20 mouse cellular contexts compared by ENCODE assay signal in the genomic region with DNA sequence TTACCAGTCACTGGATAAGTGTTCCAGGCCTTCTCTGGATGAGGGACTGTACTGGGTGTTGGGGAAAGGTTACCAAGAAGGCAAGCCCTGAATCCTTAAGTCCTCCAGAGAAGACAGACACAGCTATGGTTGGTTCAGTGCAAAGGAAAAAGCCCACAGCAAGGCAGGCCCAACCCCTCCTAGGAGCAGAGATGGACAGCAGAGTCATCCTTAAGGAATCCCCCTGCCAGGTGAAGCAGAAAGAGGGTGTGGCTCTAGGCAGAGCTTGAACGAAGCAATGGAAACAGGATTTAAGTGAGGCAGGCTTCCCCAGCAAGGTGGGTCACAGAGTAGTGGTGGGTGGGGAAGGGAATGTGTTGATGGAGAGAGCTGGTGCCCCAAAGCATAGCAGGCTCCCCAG. TPM values are rescaled to one million over a fixed set of nuclear protein-coding genes. Genes with fewer than 3 reads are reported as not detected.
"Had no signal": no experiment of that assay in that cellular context is flagged by ENCODE, and none has a peak within 500 bp of the region (broad histone marks: within the 10 kb centered on the region; RNA-seq: fewer than 3 reads in every experiment).

No protein-coding gene starts in this region.

- H3K4me2 ChIP-seq: lung, embryonic 14.5 days; midbrain, embryonic 11.5 days; midbrain, embryonic 13.5 days; midbrain, embryonic 15.5 days; neural tube, embryonic 13.5 days; neural tube, embryonic 15.5 days had no signal

- H3K4me3 ChIP-seq: midbrain, embryonic 13.5 days; midbrain, embryonic 15.5 days; myocyte; neural tube, embryonic 13.5 days; neural tube, embryonic 15.5 days had no signal

- H3K36me3 ChIP-seq: midbrain, embryonic 13.5 days; midbrain, embryonic 15.5 days; neural tube, embryonic 13.5 days; neural tube, embryonic 15.5 days had no signal

- ATAC-seq: midbrain, embryonic 13.5 days; midbrain, embryonic 15.5 days had no signal

- H3K27ac ChIP-seq: midbrain, embryonic 13.5 days; midbrain, embryonic 15.5 days; neural tube, embryonic 13.5 days; neural tube, embryonic 15.5 days had no signal

- H3K9me3 ChIP-seq: midbrain, embryonic 13.5 days; midbrain, embryonic 15.5 days; neural tube, embryonic 13.5 days; neural tube, embryonic 15.5 days had no signal

- H3K9ac ChIP-seq: lung, embryonic 14.5 days; midbrain, embryonic 13.5 days; midbrain, embryonic 15.5 days; neural tube, embryonic 13.5 days; neural tube, embryonic 15.5 days had no signal

- DNase-seq: lung, adult 18-20 months; lung, embryonic 14.5 days; lung, postnatal 10 days; lung, postnatal 4 days; retina, postnatal 1 day; right cerebral cortex, adult 18-20 months; right cerebral cortex, postnatal 25 days; right cerebral cortex, postnatal 4 days; spleen, adult 18-20 months; thymus, adult 18-20 months; thymus, postnatal 14 days; thymus, postnatal 36 days had no signal

- H3K27me3 ChIP-seq: midbrain, embryonic 13.5 days; midbrain, embryonic 15.5 days; neural tube, embryonic 13.5 days; neural tube, embryonic 15.5 days had no signal

RNA-seq across cellular contexts. Expression of a gene that starts 35.1 kb away (rescaled TPM):
- total RNA-seq: megakaryocyte, adult 5-6 weeks; megakaryocyte-erythroid progenitor cell, adult 5-6 weeks had no signal
- polyA plus RNA-seq: myocyte had no signal
